Mouse (Mus musculus): ENCODE results near the gene Ptges3l. TPM values are rescaled to one million over a fixed set of nuclear protein-coding genes. Genes with fewer than 3 reads are reported as not detected.

Gene Ptges3l
- total RNA-seq, 1 experiment from 2014 or later = 1.5 TPM

Other genes with a start within 250 kb of the Ptges3l start
- gene Ccr10, start 249.9 kb downstream of the Ptges3l start, total RNA-seq (2017) = not detected in 2 replicates
- gene Ezh1, start 198.9 kb downstream of the Ptges3l start, total RNA-seq (2017) = 99.1 and 110 TPM in 2 replicates
- not detected in 2 replicates for gene Ramp2, start 179.3 kb downstream of the Ptges3l start, total RNA-seq (2017)
- gene Vps25, start 171.6 kb downstream of the Ptges3l start, total RNA-seq (2017) = 55.9 and 66.7 TPM in 2 replicates
- 0.58 and 0.86 TPM in 2 replicates for gene Wnk4, start 164.8 kb downstream of the Ptges3l start, total RNA-seq (2017)
- gene Cntd1, start 146.3 kb downstream of the Ptges3l start, total RNA-seq (2017) = 0.49 and 0.81 TPM in 2 replicates
- 14.9 and 17.7 TPM in 2 replicates for gene Coa3, start 146.2 kb downstream of the Ptges3l start, total RNA-seq (2017)
- 289 and 291 TPM in 2 replicates for gene Becn1, start 123.0 kb downstream of the Ptges3l start, total RNA-seq (2017)
- gene Psme3, start 109.1 kb downstream of the Ptges3l start, total RNA-seq (2017) = 75.9 and 97.2 TPM in 2 replicates
- 3.6 and 4.9 TPM in 2 replicates for gene Aoc2, start 100.3 kb downstream of the Ptges3l start, total RNA-seq (2017)
- gene Aoc3, start 94.7 kb downstream of the Ptges3l start, total RNA-seq (2017) = 0.25 TPM in 1 of 2 replicates, not detected in the other
- gene G6pc, start 57.8 kb downstream of the Ptges3l start, total RNA-seq (2017) = not detected in 2 replicates
- 15.7 and 18.7 TPM in 2 replicates for gene Aarsd1, start 7.7 kb downstream of the Ptges3l start, total RNA-seq (2017)
- gene Gm27029, start 537 bp downstream of the Ptges3l start, total RNA-seq (2017) = 0.37 and 0.93 TPM in 2 replicates
- gene Rundc1, start 248 bp downstream of the Ptges3l start, total RNA-seq (2017) = 10.0 and 12.0 TPM in 2 replicates
- 281 and 354 TPM in 2 replicates for gene Rpl27, start 17.0 kb upstream of the Ptges3l start, total RNA-seq (2017)
- gene Ifi35, start 23.1 kb upstream of the Ptges3l start, total RNA-seq (2017) = 69.7 and 73.4 TPM in 2 replicates
- gene Rnd2, start 39.7 kb upstream of the Ptges3l start, total RNA-seq (2017) = 0.70 TPM in 1 of 2 replicates, not detected in the other
- gene Vat1, start 40.9 kb upstream of the Ptges3l start, total RNA-seq (2017) = 5.9 and 7.7 TPM in 2 replicates
- 4.8 and 5.6 TPM in 2 replicates for gene Brca1, start 126.6 kb upstream of the Ptges3l start, total RNA-seq (2017)
- 166 and 171 TPM in 2 replicates for gene Nbr1, start 126.8 kb upstream of the Ptges3l start, total RNA-seq (2017)
- gene Tmem106a, start 156.9 kb upstream of the Ptges3l start, total RNA-seq (2017) = 6.9 and 7.2 TPM in 2 replicates
- not detected in 2 replicates for gene Gm11634, start 173.9 kb upstream of the Ptges3l start, total RNA-seq (2017)
- gene Rdm1, start 201.9 kb upstream of the Ptges3l start, total RNA-seq (2017) = 20.4 and 31.3 TPM in 2 replicates
- 2.2 and 2.7 TPM in 2 replicates for gene Arl4d, start 240.2 kb upstream of the Ptges3l start, total RNA-seq (2017)